Mouse (Mus musculus): ENCODE results near the gene Nipal3.

DNA sequence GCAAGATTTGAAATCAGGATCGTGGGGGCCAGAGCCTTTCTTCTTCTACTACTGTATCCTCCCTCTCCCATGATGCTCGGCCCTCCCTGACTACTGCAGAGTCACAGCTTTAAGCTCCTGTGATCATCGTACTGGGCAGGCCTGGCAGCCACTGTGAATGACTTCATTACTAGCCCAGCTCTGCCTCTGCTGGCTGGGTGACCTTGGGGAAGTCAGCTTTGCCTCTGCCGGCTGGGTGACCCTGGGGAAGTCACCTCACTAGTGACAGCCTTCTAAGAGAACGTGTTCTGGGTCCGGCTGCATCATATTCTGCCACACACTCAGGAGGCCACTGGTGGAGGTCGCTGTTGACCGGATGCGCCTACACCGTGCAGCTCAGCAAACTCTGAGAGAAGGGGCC lies 17.0 kb downstream of the Nipal3 start:
- TF ChIP-seq CTCF (IDR thresholded peaks at IDR 0.05; ENCODE audit: extremely low read depth, insufficient read depth, insufficient read length, insufficient replicate concordance) (no peak), POLR2A (IDR thresholded peaks at IDR 0.05; ENCODE audit: low read depth, low read length) (no peak)

Data from spleen, adult 2 months (tissue).